Mouse (Mus musculus) ES-Bruce4 (cell line): ENCODE measurements around the gene Immp2l.

Experiments
- CTCF ChIP-seq: IDR thresholded peaks from one replicate; pipeline ENCODE4 v1.8.1; 2011; ENCODE audit warnings: low read depth, low read length
- POLR2A ChIP-seq: IDR thresholded peaks from one replicate; pipeline ENCODE4 v1.8.1; 2011; ENCODE audit warnings: low read length; ENCODE audit not compliant: insufficient read depth

GRCm38 (mm10) chr12:41946536-41946935 is 922.6 kb downstream of the Immp2l start:
- TF ChIP-seq POLR2A = no peak
- TF ChIP-seq CTCF = no peak
